In genomic region chr13:113542374-113542773, GRCm38 (mm10) we compare ENCODE assay signal across 20 mouse cellular contexts.
DNase-seq lines count a peak whose midpoint lies in the region.
"Had no signal": no experiment of that assay in that cellular context is flagged by ENCODE, and none has a peak within 500 bp of the region (broad histone marks: within the 10 kb centered on the region; RNA-seq: fewer than 3 reads in every experiment).

No protein-coding gene starts in this region.

- peak; percentile 4 for DNase-seq in 416B (ENCODE audit: low read depth)
- peak; percentile 21 for DNase-seq in cerebellum, adult 11 months
- peak; percentile 65 for DNase-seq in cerebellum, adult 9-10 months
- DNase-seq in cerebellum, postnatal 36 days: peak; percentile 56 to 61
- no peak for DNase-seq in frontal cortex, postnatal 36 days (ENCODE audit: low spot score in 2 of 2)
- DNase-seq in layer of hippocampus, adult 9-10 months (ENCODE audit: low spot score): no peak
- no peak for DNase-seq in right cerebral cortex, postnatal 36 days (ENCODE audit: low spot score in 2 of 2)
- DNase-seq: adrenal gland, postnatal 25 days; B cell, adult 2 months; gastrocnemius, postnatal 36 days; heart, adult 2 months; kidney, adult 8-10 months; layer of hippocampus, adult 9-11 months; liver, embryonic 13.5 days; lung, adult 2 months; lung, postnatal 14 days; right cerebral cortex, adult 18-20 months; right cerebral cortex, postnatal 4 days; thymus, adult 18-20 months; thymus, postnatal 25 days had no signal

Comparison
In these comparisons a context has a peak if more than half of its experiments do, and no peak if none do; other contexts are left out.
1. DNase-seq: peak in 416B (single experiment), cerebellum, adult 11 months (single experiment), cerebellum, adult 9-10 months (single experiment) and cerebellum, postnatal 36 days (2 of 2); none in frontal cortex, postnatal 36 days (0 of 2), layer of hippocampus, adult 9-10 months (single experiment) and right cerebral cortex, postnatal 36 days (0 of 2).